Mouse (Mus musculus) midbrain, embryonic 14.5 days (tissue): Measurements from ENCODE around the gene Ndufs4. TPM values are rescaled to one million over a fixed set of nuclear protein-coding genes. Genes with fewer than 3 reads are reported as not detected.
"Not testable (repeated sequence)": the region's sequence is repeated elsewhere in the genome, so short reads cannot be mapped to it uniquely, and the experiment has no call there.

Experiments used
- ATAC-seq: fragments of 200-750 bp; cut with Nextera tagmentation; 2 replicates; pipeline ENCODE4 v1.8.0; 2017; ENCODE audit warnings: moderate number of reproducible peaks, moderate library complexity; ENCODE audit not compliant: low FRiP score, low TSS enrichment
- DNase-seq: peaks from one replicate; pipeline ENCODE4 v3.0.0-alpha.2; 2015
- H3K27ac ChIP-seq: fragments of 300-500 bp; sonication (generic); replicated peaks from 2 replicates; pipeline ENCODE4 v1.5.1; 2014; ENCODE audit warnings: mild to moderate bottlenecking, low read depth, low read length, moderate library complexity
- H3K27me3 ChIP-seq: fragments of 300-500 bp; sonication (generic); 2 replicates; pipeline ENCODE4 v1.6.1; 2014; ENCODE audit warnings: low read length, control low read depth, mixed read lengths; ENCODE audit not compliant: control insufficient read depth, insufficient read depth
- H3K36me3 ChIP-seq: fragments of 300-500 bp; sonication (generic); 2 replicates; pipeline ENCODE4 v1.6.1; 2014; ENCODE audit warnings: low read length, control low read depth; ENCODE audit not compliant: control insufficient read depth, insufficient read depth
- H3K4me1 ChIP-seq: fragments of 300-500 bp; sonication (generic); 2 replicates; pipeline ENCODE4 v1.6.1; 2014; ENCODE audit warnings: mild to moderate bottlenecking, antibody characterized with exemption, low read length, control low read depth; ENCODE audit not compliant: control insufficient read depth, insufficient read depth
- H3K4me2 ChIP-seq: fragments of 300-500 bp; sonication (generic); 2 replicates; pipeline ENCODE4 v1.6.1; 2014; ENCODE audit warnings: mild to moderate bottlenecking, low read length, moderate library complexity
- H3K4me3 ChIP-seq: fragments of 300-500 bp; sonication (generic); replicated peaks from 2 replicates; pipeline ENCODE4 v1.5.1; 2014; ENCODE audit warnings: low read depth, low read length
- H3K9ac ChIP-seq: fragments of 300-500 bp; sonication (generic); replicated peaks from 2 replicates; pipeline ENCODE4 v1.6.1; 2014; ENCODE audit warnings: mild to moderate bottlenecking, low read length, moderate library complexity
- H3K9me3 ChIP-seq: fragments of 300-500 bp; sonication (generic); 2 replicates; pipeline ENCODE4 v1.6.1; 2016; ENCODE audit warnings: low read length, control low read depth, mixed read lengths; ENCODE audit not compliant: control insufficient read depth
- WGBS: fragments of 180-500 bp; shearing (Covaris S2); extraction: QIAGEN DNeasy Blood & Tissue Kit; methylation state at CpG from one replicate; pipeline ENCODE4 v1.1.7; 2014; 5-methylcytosine and 5-hydroxymethylcytosine counted together
- polyA plus RNA-seq: library from polyadenylated mRNA; unstranded; fragments of >200 nt; fragmentation: Nextera tagmentation; extraction: Ambion mirVana; gene quantifications from 2 replicates; pipeline ENCODE4 v1.2.1, GENCODE M21; 2014

The Ndufs4 gene
- polyA plus RNA-seq, 1 experiment from 2014 or later: 370 TPM

GRCm38 (mm10) chr13:114310591-114310990, 77.5 kb downstream of the Ndufs4 start:
- ATAC-seq: no peak
- Histone ChIP-seq H3K9ac (no peak overlapping the region), H3K27me3 (no peaks in the 10 kb centered on the region), H3K4me2 (no peak overlapping the region), H3K36me3 (0 out of 2 replicates have a peak, but pooled peaks cover 2% of the 10 kb centered on the region), H3K4me1 (no peaks in the 10 kb centered on the region), H3K9me3 (no peaks in the 10 kb centered on the region), H3K4me3 (no peak overlapping the region), H3K27ac (no peak overlapping the region)
- no peak for DNase-seq
- 97% methylated on average over 11 of the region's 11 CpGs for WGBS

DNA sequence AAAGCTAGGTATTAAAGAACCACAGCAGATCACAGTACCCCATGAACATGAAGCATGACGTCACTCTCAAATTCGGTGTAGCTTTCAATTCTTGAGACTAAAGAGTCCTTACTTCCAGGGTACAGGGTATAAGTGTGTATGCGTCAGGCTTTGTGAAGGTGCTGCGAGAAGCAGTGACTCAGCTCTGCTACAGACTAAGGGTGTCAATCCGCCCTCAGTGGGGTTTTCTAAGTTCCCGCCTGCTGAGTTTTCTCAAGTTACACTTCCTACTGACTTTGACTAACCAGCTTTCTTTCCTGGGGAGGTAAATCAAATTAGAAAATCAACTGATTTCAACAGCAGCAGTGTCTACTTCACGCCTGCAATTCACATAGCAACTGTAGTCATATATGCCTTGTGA, 83.4 kb downstream of the Ndufs4 start:
- Histone ChIP-seq H3K27me3 (no peaks in the 10 kb centered on the region), H3K4me2 (no peak overlapping the region), H3K9ac (no peak overlapping the region), H3K4me3 (no peak overlapping the region), H3K4me1 (no peaks in the 10 kb centered on the region), H3K36me3 (no peaks in the 10 kb centered on the region), H3K9me3 (no peaks in the 10 kb centered on the region), H3K27ac (no peak overlapping the region)
- DNase-seq: no peak
- no peak for ATAC-seq
- WGBS: 90% methylated on average over 7 of the region's 7 CpGs

DNA sequence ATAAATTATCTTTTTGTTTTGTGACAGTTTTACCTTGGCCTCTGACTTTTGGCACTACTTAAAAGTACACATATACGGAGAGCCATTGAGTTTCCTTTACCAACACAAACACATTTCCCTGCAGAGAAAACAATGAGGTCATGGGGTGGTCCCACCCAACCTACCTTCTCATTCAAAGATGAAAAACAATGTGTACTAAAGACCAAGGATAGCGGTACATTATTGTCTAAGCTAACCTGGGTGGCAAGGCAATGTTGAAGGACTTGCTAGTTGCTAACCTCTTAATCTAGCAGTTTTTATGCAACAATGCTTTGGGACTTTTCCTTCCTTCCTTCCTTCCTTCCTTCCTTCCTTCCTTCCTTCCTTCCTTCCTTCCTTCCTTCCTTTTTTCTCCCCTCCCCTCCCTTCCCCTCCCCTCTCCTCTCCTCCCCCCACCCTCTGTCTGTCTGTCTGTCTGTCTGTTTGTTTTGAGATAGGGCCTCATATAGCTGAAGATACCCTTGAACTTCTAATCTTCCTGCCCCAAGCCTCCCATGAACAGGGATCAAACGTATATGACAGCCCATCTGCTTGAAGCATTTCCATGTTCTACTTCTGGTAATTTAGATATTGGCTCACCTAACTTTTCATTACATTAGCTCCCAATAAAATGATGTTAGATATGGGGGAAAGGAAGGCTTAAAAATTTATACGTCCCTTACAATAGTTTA, 84.4 kb downstream of the Ndufs4 start:
- no peaks in the 10 kb centered on the region for H3K27me3 ChIP-seq
- no peak overlapping the region for H3K9ac ChIP-seq
- WGBS: 93% methylated on average over 4 of the region's 4 CpGs

GRCm38 (mm10) chr13:114297761-114298160, 90.3 kb downstream of the Ndufs4 start:
- H3K27me3 ChIP-seq: no peaks in the 10 kb centered on the region
- WGBS: 47% methylated on average over 3 of the region's 3 CpGs
- H3K9ac ChIP-seq: no peak overlapping the region
- no peak overlapping the region for H3K4me2 ChIP-seq
- H3K27ac ChIP-seq: no peak overlapping the region
- no peak for DNase-seq
- ATAC-seq: no peak
- no peaks in the 10 kb centered on the region for H3K36me3 ChIP-seq
- no peaks in the 10 kb centered on the region for H3K4me1 ChIP-seq
- H3K9me3 ChIP-seq: no peaks in the 10 kb centered on the region
- H3K4me3 ChIP-seq: no peak overlapping the region

More for the DNA sequence above, 84.4 kb downstream of the Ndufs4 start:
- Histone ChIP-seq H3K9me3 (no peaks in the 10 kb centered on the region), H3K4me1 (no peaks in the 10 kb centered on the region), H3K36me3 (no peaks in the 10 kb centered on the region), H3K27ac (no peak overlapping the region), H3K4me2 (no peak overlapping the region), H3K4me3 (no peak overlapping the region)
- ATAC-seq (no peak), DNase-seq (no peak)

DNA sequence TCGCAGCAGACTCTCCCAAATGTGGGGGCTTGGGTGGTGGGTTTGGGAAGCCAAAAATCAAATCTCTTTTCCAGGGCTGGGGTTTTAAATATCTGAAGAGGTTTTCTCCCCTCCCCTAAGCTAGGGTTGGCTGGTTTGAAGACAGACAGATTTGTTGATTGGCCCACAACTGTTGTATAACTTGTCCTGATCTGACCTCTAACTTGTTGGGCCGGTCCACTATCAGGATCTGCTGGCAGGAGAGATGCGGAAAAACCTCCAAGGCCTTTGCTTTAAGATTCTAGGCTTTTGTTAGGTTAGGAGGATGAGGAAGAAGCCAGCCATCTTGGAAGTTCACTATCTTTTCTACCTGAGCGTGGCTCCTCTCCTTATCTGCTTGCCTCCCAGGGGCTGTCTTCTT, 91.5 kb downstream of the Ndufs4 start:
- no peaks in the 10 kb centered on the region for H3K36me3 ChIP-seq
- no peaks in the 10 kb centered on the region for H3K4me1 ChIP-seq
- DNase-seq (no peak), ATAC-seq (no peak)
- no peaks in the 10 kb centered on the region for H3K9me3 ChIP-seq
- no peak overlapping the region for H3K4me2 ChIP-seq
- no peak overlapping the region for H3K4me3 ChIP-seq
- WGBS: 89% methylated on average over 4 of the region's 4 CpGs
- no peaks in the 10 kb centered on the region for H3K27me3 ChIP-seq
- H3K27ac ChIP-seq: no peak overlapping the region
- no peak overlapping the region for H3K9ac ChIP-seq

GRCm38 (mm10) chr13:114289411-114289810, 98.6 kb downstream of the Ndufs4 start:
- 98% methylated on average over 1 of the region's 1 CpGs for WGBS
- no peak overlapping the region for H3K27ac ChIP-seq
- ATAC-seq (no peak), DNase-seq (no peak)
- H3K27me3 ChIP-seq: no peaks in the 10 kb centered on the region
- H3K9ac ChIP-seq: no peak overlapping the region
- H3K9me3 ChIP-seq: no peaks in the 10 kb centered on the region
- peaks cover 19% of the 10 kb centered on the region for H3K36me3 ChIP-seq
- no peaks in the 10 kb centered on the region for H3K4me1 ChIP-seq
- no peak overlapping the region for H3K4me2 ChIP-seq
- no peak overlapping the region for H3K4me3 ChIP-seq

DNA sequence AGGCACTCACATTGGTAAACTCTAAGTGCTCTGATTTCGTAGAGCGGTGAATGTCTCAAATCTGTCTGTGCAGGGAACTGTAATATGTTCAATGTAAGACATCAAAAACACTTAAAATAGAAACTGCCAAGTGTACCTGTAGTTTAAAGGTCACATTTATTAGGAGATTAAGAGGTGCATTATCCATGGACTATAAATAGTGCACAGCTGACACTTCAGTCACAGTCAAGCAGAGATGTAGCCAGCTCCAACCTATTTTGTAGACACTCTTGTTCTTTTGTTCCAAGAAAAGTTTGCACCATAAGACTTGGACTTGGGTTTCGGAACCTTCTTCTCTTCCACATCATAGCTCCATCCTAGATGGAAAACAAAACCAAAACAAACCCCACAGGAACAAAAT, 99.5 kb downstream of the Ndufs4 start:
- Histone ChIP-seq H3K36me3 (peaks cover 20% of the 10 kb centered on the region), H3K4me3 (no peak overlapping the region), H3K9ac (no peak overlapping the region), H3K4me1 (no peaks in the 10 kb centered on the region), H3K27ac (no peak overlapping the region), H3K27me3 (no peaks in the 10 kb centered on the region), H3K4me2 (no peak overlapping the region), H3K9me3 (no peaks in the 10 kb centered on the region)
- ATAC-seq (no peak), DNase-seq (no peak)
- 93% methylated on average over 3 of the region's 3 CpGs for WGBS

DNA sequence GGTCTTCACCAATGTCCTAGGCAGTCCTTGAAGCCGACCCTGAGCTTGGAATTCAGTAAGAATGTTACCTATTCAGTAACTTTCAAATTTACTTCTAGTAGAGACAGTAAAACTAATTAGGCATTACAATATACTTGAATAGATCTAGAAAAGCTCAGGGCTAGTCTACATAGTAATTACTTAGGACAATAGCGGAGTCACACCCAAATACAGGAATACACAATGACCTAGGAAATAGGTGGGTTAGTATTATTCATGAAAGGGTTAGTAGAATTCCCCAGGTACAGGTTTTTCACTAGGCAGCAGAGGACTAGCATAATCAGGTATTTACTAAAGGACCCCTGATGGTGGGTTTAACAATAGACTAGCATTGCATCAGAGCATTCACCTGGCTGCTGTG, 109.4 kb downstream of the Ndufs4 start:
- H3K27me3 ChIP-seq, H3K4me2 ChIP-seq, H3K36me3 ChIP-seq, ATAC-seq, H3K9ac ChIP-seq, H3K9me3 ChIP-seq, H3K4me3 ChIP-seq, H3K4me1 ChIP-seq, H3K27ac ChIP-seq, DNase-seq: not testable (repeated sequence)
- 96% methylated on average over 2 of the region's 2 CpGs for WGBS

DNA sequence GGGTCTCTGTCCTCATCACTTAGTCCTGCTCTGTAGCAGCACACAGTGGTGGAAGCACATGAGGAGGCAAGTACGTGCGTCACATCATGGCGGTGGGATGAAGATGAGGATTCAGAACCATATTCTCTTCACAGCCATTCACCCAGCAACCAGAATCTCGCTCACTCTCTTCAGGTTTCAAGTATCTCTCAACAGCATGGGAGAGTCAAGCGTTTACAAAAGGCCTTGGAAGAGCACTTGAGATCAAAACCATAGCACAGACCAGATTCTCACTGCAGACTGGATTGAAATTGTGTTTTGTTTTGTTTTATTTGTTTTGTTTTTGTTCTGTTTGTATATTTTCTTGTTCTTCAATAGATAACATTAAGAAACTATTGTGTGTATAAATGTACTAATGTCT, 110.8 kb downstream of the Ndufs4 start:
- 97% methylated on average over 5 of the region's 5 CpGs for WGBS
- H3K9ac ChIP-seq: no peak overlapping the region
- ATAC-seq (no peak), DNase-seq (no peak)
- no peak overlapping the region for H3K4me3 ChIP-seq
- no peaks in the 10 kb centered on the region for H3K4me1 ChIP-seq
- H3K4me2 ChIP-seq: no peak overlapping the region
- H3K27ac ChIP-seq: no peak overlapping the region
- H3K27me3 ChIP-seq: no peaks in the 10 kb centered on the region
- no peaks in the 10 kb centered on the region for H3K9me3 ChIP-seq
- H3K36me3 ChIP-seq: no peaks in the 10 kb centered on the region
